Mouse (Mus musculus): ENCODE measurements around the gene Dnah11.

Gene Dnah11

DNA sequence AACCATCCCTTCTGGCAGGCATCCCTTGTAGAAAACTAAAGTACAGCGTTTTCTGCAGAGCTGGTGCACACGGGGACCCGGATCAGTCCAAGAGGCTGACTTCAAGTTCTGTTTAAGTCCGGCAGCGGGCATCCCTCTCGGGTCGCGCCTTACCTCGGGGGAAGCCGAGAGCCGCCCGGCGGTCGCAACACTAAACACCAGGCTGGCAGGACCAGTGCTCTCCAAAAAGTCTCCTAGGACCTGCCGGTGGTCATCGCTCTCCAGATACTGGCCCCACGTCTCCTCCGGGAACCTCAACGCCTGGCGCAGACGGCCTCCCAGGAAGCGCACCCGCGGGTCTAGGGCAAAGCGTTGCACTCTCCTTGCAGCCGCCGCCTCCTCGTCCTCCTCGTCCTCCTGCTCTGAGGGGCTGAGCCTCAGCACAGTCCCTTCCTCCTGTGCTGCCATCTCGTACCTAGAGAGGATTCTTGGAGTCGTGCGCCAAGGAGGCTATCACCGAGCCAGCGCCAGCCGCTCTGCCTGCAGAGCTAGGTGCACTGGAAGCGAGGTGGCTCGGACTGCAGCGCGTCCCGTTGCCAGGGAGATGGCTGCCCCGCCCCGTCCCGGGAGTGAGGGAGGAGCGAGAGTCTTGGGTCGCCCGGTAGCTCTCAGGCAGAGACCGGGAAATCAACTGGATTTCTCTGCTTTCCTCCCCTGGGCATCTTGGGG, at the start of gene Dnah11:
Dnah11 (minus strand) TSS at position 658 of the 708 bp plus-strand sequence.
- peak; percentile 44 for DNase-seq (ENCODE audit: low read depth)

DNA sequence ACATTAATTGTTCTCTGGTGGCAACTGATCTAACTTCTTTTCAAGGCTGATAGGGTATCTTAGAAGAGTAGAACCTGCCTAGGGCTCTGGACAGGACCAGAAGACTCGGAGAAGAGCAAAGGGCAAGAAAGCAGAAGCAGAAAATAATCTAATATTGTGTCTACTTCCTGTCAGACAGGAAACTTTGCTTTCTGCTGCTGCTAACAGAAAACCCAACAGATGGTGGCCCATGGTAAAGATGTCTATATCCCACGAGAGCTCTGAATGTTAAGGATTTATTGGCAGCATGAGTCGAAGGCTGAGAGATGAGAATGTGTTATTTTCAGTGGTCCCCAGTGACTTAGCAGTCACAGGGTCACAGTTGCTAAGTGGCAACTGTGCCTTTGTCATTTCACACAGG, 22.3 kb upstream of the Dnah11 start:
- DNase-seq (ENCODE audit: low read depth), result no peak

DNA sequence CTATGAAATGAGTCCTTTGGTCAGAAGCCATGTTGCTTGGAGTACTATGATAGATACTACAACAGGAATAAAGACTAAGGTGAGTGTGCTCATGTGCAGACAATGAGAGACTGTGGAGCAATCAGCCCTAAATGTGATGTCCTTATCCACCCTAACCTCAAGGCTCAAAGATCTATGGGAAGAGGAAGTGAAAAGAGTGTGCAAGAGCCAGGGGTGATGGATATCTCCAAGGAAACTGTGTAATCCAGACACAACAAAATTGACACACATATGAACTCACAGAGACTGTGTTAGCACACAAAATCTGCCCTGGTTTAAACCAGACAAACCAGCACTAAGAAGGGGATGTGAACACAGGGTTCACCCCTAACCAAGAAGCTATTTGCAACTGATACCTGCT, 21.2 kb upstream of the Dnah11 start:
- DNase-seq (ENCODE audit: low read depth), result no peak

DNA sequence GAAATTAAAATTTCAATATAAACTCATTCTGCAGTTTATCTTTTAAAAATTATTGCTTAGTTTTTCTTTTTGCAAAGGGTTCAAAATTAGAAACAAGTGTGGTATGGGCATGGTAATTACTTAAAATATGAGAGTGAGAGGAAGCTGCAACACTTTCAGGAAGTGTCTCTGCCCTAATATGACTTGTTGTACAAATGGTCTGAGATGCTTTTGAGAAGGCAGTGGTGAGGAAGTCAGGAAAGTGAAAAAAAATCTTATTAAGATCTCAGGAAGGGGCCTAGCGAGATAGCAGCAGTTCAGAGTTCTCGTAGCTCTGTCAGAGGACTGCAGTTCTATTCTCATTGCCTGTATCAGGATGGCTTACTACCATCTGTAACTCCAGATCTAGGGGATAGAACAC, 13.3 kb upstream of the Dnah11 start:
- no peak for DNase-seq (ENCODE audit: low read depth)

DNA sequence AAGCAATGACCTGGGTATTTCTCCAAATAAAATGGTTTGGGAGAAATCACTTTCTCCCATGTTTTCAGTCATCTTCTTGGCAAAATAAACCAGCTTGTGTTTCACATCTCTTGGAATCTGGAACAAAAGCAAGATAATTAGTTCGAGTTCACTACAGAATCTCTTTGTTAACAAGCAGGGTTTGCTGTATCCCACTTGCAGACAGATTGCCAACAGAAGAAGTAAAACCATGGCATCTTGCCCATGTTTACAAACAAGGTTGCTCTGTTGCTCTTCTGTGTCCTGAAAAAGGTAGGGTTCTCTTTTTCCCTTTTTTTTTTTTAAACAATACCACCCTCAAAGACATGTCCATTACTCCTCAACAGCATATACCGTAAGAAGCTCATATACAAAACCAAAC, 2.3 kb downstream of the Dnah11 start:
- no peak for DNase-seq (ENCODE audit: low read depth)

DNA sequence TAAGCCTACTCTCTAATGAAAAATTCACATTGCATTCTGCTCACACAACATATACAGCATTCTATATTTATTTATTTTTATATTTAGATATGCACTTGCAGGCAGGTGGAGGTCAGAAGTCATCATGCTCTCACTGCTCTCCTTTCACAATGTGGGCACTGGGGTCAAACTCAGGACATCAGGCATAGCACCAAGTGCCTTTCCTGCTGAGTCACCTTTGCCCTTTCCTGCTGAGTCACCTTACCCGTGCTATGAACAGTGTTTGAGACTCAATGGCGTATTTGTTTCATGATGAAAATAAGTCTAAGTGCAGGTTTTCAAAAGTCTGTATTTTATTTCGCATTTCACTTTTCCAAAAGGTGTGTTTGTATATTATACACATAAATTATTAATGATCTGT, 9.3 kb downstream of the Dnah11 start:
- DNase-seq (ENCODE audit: low read depth), result no peak

DNA sequence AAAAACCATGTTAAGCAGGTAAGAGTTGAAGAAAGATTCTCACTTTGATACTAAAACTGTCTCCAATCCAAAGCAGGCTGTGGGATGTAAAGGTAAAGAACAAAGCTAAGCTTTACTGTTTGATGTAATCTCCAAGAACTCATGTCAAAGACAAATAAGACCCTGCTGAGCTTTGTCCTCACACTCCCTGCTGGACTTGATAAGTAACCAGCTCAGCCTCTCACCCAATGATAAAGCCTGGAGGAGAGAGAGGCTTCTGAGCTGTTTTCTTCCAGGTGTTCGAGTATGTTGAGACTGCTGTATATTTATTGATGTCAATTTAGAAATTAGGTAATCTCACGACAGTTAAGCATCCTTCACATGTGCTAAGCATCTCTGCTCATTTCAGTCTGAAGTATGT, 11.2 kb downstream of the Dnah11 start:
- DNase-seq (ENCODE audit: low read depth), result no peak

DNA sequence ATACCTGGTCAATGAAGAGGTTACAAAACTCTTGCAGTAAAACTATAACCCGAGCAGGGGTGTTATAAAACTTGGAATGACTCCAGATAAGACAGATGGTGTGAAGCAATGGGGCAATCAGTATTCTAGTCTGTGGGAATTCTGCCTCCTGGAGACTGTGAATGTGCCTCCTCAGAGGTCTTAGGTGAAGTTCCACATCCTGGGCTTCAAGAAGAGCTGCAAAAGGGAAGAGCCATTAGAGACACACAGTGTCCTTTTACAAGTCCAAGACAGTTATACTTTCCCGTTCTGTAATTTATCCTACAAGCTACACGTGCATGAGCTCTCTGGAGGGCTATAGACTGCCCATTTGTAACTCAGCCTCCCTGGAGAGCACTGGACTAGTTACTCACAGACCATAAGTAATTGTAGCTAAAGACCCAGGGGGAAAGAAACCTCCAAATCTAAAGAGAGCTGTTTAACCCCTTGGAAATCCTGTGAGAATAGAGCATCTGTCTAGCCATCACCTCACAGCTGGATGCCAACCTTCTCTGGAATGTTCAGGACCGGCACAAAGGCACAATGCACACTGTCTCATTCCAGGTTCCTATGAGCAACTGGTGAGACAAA, 11.9 kb downstream of the Dnah11 start:
- no peak for DNase-seq (ENCODE audit: low read depth)

DNA sequence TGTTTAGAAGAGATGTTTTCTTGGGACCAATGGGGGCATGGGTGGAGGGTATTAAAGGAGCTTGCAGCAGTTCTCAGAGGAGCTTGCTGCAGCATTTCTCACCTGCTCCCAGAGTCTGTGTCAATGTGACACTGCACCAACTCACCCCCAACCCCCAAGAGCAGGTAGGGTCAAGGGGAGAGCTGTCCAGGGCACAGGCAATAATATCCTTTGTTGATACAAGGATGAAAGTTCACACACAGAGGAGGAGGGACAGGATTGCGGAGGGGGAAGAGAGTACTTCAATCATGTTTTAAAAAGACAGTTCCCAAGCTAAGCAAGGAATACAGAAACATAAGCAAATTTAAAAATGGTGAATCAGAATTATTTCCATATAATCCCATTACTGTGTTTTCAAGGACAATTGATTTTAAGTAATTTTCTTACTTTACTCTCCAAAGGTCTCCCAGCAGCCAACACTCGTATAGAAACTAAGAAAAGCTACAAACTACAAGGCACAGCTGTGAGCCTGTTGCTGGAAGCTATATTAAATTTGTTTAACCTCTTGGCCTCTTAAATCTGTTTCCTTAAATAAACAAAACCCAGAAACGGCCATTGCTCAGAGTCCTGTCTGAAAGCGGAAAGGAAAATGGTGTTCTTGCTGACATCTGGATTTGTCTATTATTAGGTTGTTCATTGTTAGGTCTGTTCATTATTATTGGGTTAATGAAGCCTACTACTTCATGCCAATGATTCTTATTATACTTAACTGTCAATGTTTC, 12.5 kb downstream of the Dnah11 start:
- DNase-seq (ENCODE audit: low read depth), result no peak

DNA sequence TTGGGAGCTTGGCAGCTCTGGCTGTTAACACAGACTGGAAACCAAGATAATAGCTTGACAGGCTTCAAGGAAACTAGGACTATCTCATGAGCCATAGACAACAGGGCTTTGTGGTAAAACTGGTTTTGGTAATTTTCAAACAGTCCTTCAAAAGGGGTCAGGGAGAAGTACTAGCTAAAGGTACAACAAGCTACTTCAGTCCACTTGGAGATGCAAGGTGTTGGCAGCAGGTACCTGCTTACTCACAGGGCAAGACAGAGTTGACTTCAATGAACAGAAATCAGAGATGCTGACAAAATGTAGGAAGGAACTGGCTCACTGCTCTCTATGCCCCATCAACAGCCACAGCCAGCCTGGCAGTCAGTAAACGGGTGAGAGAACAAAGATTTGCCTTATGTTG, 14.1 kb downstream of the Dnah11 start:
- no peak for DNase-seq (ENCODE audit: low read depth)

DNA sequence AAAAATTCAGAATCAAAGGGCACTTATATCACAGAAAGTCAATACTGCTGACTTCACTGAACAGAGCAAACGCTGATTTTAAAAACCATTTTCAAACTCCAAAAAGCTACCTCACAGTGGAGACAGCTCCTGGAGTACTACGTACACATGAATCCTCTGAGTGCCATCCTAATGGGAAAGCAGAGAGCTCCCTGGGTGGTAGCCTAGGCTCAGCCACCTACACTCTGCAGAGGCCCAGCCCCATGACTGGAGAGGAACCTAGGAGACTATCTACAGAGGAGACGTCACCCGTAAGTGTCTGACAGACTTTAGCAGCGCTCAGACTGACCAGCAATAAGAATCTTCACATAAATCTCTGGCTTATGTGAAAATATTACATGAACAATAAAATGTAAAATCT, 21.1 kb downstream of the Dnah11 start:
- no peak for DNase-seq (ENCODE audit: low read depth)

DNA sequence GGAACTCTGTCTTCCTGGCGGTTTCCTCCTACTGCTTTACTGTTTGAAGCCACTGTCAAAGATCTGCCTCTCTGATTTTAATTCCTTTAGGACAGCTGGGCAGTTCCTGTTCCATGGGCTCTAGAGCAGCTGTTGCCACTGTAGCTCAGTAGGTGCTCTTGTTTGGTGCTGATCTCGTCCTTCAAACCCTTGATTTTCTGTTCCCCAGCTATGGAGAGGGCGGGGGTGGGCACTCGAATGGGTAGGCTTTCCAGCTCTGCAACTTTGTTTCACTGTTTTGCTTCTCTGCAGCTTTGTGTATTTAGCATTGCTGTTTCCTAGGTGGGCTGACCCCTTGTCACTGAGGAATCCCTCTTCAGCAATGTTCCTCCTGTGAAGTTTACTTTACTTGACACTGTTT, 34.1 kb downstream of the Dnah11 start:
- no peak for DNase-seq (ENCODE audit: low read depth)

DNA sequence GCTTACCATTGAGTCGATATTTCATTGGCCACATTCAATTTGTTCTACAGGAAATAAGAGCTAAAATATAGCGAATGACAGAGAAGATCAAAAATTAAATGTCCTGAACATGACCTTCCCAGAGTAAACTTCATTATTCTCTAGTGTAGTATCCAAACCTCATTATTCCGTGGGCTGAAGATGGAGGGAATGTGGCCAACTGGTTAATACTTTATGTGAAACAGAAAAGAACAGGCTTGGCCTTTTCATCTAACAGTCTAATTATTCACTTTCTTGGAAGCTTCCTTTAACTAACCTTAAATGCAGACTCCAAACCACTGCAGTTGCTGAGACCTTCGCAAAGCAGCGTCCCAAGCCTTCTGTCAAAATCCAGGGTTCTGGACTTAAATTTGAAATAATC, 41.9 kb downstream of the Dnah11 start:
- DNase-seq (ENCODE audit: low read depth), result no peak

DNA sequence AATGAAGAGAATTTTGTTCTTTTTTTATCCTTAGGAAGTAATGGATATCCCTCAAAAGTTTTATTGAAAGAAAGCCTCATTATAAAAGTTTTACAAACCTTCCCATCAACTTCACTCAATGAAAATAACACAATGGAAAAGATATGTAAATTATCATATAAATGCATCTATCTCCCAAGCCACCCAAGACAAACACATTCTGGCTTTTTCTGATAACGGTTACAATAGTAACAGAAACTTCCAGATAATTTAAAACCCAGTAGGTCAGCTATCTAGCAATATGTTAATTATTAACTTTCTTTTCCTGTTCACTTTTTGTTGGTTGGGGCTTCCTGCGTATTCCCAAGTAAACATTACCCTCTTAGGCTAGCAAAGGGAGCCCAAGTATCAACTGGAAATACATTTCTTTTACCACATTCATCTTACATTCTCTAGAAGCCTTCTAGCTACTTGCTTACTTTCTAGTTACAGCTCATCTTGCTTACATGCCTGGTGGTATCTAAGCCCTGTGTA, 51.3 kb downstream of the Dnah11 start:
- no peak for DNase-seq (ENCODE audit: low read depth)

DNA sequence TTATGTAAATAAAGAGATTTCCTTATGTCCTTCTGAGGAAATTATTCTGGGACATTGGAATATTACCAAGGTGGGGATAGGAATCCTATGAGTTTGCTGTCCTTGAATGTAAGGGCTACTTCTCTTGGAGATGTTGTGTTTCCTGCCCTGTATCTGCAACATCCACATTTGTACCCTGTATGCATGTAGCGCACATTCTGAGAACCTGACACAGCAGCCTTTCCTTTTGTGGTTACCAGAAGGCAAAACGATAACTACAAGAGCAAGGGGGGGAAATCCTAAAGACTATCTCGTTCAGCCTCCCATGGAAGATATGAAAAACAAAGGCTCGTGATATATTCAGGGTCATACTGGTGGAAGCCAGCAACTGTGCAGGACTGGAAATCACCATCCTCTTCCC, 70.7 kb downstream of the Dnah11 start:
- DNase-seq (ENCODE audit: low read depth), result no peak

DNA sequence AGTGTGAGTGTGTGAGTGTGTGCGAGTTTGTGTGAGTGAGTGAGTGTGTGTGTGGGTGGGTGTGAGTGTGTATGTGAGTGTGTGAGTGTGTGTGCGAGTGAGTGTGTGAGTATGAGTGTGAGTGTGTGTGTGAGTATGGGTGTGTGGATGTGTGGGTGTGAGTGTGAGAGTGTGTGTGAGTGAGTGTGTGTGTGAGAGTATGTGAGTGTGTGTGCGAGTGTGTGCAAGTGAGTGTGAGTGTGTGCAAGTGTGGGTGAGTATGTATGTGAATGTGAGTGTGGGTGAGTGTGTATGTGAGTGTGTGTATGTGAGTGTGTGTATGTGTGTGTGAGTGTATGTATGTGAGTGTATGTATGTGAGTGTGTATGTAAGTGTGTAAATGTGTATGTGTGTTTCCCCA, 79.2 kb downstream of the Dnah11 start:
- no peak for DNase-seq (ENCODE audit: low read depth)

DNA sequence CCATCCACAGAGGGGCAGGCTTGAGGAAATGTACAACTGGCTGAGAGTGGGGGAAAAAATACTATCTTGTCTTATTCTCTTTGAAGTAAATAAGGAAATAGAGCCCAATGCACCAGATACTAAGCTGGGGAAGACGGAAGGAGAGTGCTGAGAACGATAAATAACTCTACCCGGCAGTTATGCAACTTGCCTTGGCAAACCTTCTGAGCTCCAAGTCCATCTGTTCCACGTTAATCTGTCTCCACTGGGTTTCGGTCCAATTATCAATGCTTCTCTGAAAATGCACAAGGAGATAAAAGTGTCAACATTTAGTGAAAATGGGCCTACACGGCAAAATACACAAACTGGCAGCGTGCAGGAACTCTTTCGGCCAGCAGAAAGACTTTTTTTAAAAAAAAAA, 86.2 kb downstream of the Dnah11 start:
- no peak for DNase-seq (ENCODE audit: low read depth)

DNA sequence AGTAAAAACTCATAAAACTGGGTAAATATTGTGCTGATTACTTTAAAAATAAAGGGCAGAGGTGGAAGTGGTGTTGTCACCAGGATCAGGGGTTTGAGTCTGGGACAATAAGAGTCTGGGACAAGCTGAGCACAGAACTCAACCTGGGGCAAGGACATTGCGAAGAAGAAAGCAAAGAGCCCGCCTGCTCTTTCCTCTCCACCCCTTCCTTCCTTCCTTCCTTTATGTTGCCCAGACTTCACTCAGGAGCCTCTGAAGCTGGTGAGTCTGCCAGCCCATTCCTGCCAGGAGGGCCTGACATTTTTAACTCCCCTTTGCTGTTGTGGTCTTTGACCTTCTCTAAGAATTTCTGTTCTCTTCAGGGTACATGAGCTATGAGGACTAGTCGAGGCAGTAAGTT, 86.9 kb downstream of the Dnah11 start:
- no peak for DNase-seq (ENCODE audit: low read depth)

DNA sequence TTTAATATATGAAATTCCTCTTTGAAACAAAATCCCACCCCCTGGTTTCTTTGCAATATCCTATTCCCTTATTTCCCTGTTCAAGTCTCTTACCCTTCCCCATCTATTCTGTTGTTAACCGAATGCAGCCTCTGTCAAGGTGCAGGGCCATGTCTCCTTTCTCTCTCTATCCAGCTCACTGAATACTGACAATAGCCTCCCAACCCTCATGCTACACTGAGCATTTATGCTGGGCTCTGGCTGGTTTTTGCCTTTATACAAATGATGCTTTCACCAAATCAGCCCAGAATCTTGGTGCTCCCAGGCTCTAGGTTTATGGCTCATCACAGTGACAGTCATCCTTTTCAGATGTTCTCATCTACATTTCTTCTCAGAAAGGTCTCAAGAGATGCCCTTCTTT, 91.1 kb downstream of the Dnah11 start:
- no peak for DNase-seq (ENCODE audit: low read depth)

DNA sequence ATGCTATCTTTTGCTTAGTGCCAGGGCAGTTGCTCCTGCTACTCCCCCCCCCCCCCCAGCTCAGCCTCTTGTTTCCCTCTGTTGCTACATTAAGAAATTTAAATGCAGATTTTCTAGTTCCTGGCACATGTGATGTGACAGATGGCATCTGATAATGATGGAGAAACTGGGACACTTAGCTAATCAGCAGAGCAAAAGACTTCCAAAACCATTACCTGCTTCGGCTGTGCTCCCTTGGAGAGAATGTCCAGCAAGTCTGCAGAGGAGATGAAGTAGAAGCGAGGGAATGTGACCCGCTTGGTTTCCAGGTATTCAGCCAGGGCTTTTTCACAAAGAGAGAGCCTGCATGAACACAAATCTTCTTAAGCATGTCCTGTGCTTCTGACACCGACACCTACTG, 94.3 kb downstream of the Dnah11 start:
- DNase-seq (ENCODE audit: low read depth), result no peak

DNA sequence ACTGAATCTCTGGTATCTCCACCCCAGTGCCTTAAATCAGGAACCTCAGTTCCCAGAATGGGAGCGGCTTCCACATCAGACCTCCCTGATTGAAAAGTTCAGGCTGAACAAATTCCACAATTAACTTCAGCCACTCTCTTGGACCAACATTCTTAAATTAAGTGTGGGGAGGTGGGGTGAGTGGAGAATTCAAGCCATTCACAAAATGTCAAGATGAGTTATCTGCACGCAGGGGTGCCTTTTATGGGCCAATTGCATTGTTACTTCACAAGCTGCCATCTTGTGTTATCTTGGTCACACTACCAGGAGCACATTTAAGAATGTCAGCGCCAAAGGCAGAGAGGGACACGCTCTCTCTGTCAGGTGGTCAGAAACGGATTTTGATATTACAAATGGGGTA, 99.1 kb downstream of the Dnah11 start:
- no peak for DNase-seq (ENCODE audit: low read depth)

DNA sequence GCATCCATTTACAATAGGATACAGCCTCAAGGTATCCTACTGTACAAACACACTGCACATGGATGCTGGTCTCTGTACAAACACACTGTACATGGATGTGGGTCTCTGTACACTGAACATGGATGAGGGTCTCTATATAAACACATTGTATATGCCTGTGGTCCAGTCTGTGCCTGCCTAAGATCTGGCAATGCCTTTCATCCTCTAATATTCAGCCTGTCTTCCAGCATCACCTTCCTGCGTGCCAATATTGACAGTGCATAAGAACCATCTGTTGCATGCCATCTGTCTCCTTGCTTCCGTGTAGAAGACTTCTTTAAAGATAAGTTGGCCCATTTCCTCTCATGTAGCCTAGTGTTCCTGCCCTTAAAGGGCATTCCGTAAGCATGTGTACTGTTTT, 100.6 kb downstream of the Dnah11 start:
- DNase-seq (ENCODE audit: low read depth), result no peak

DNA sequence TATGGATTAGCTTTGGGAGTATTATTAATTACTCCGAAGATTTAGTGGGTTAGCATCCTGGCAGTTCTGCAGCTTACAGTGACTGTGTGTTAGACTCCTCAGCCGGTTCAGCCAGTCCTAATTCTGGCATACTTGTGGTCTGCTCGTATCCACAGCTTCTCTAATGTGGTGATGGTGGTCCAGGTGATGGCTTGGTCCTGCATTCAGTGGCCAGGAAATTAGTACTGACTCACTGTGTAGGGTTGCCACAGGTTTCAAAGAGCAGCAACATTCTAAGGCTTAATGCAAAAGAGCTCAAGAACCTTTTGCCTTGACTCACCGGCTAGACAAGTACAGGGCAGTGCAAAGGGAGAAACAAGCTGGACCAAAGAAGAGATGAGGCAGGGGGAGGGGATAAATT, 103.9 kb downstream of the Dnah11 start:
- no peak for DNase-seq (ENCODE audit: low read depth)
